Mouse (Mus musculus): ENCODE results near the gene Slc45a3.

Slc45a3 gene

GRCm38 (mm10) chr1:132026925-132027646, 64.3 kb downstream of the Slc45a3 start:
- no peak for DNase-seq (ENCODE audit: low spot score)

GRCm38 (mm10) chr1:132027978-132028377, 65.2 kb downstream of the Slc45a3 start:
- no peak for DNase-seq (ENCODE audit: low spot score)

DNA sequence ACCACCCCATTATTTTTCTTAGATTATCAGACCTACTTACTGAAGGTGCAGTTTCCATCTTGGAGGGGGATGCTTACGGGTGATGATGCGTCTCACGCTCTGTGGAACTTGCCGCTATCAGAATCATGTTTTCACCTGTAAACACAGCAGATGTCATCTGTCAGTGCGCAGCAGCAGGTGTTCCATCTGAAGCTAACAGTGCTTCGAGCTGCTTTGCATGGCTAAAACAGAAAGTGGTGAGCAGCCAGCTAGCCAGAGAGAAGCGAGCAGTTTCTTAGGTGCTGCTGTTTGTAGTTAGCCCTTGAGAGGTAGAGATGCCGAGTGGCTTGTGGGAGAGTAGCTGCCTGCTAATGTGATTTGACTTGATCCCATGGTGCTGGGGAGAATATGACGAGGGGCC, 65.6 kb downstream of the Slc45a3 start:
- DNase-seq (ENCODE audit: low spot score) = no peak

DNA sequence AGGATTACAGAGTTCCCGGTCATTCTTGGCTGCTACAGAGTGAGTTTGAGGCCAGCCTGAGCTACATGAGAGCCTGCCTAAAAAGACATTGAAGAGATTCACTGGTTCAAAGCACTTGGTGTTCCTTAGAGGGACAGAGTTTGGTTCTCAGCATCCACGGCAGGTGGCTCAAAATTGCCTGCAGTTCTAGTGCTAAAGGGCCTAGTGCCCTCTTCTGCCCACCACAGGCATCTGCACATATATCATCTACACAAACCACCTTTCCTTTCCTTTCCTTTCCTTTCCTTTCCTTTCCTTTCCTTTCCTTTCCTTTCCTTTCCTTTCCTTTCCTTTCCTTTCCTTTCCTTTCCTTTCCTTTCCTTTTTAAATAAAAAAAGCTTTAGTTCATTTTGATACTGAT, 67.8 kb downstream of the Slc45a3 start:
- no peak for DNase-seq (ENCODE audit: low spot score)

GRCm38 (mm10) chr1:132032172-132032571, 69.4 kb downstream of the Slc45a3 start:
- no peak for DNase-seq (ENCODE audit: low spot score)

Measured in ovary, postnatal 10 days (tissue).